Mouse (Mus musculus) left cerebral cortex, postnatal 25 days (tissue): ENCODE results near the gene Per1. TPM values are rescaled to one million over a fixed set of nuclear protein-coding genes. Genes with fewer than 3 reads are reported as not detected.

Experiments used
- DNase-seq, 2 experiments: peaks; one replicate each; pipeline ENCODE4 v3.0.0; 2022; ENCODE audit warnings: low spot score in 2 of 2, mixed read lengths in 1 of 2
- intact Hi-C: fragments of 180-260 bp; cut with DNase I; formaldehyde crosslinking; loops from one replicate; pipeline ENCODE4 v1.15.1; 2025
- total RNA-seq, 2 experiments: library from RNA; stranded (reverse); gene quantifications; 2 replicates each; pipeline ENCODE4 v1.2.3; 2021

Per1 gene
- total RNA-seq, 2 experiments from 2014 or later: 98.9 to 108 TPM

- intact Hi-C loops: loop anchor here (1.0 to 5.0 kb wide), 4 partner anchors 24 to 59 kb away; partner anchors contain the start of gene Vamp2
- peak; percentile 86 to 89 for DNase-seq
These were observed 27.4 kb downstream of the Per1 start, which contains the start of gene 9130213A22Rik for GRCm38 (mm10) chr11:69122336-69122951. TSS of gene 9130213A22Rik (minus strand) at chr11:69122589.

- intact Hi-C loops: loop anchor here (2.0 to 5.0 kb wide), 2 partner anchors 24 to 36 kb away; partner anchors contain the start of gene Vamp2
These were observed 28.2 kb downstream of the Per1 start for GRCm38 (mm10) chr11:69123056-69123692.

GRCm38 (mm10) chr11:69123693-69124497 lies 28.9 kb downstream of the Per1 start:
- peak; percentile 93 to 97 for DNase-seq
- intact Hi-C loops: loop anchor here (1.0 to 5.0 kb wide), 5 partner anchors 25 to 87 kb away; partner anchors contain the start of gene Vamp2

More at GRCm38 (mm10) chr11:69123056-69123692, 28.2 kb downstream of the Per1 start:
- DNase-seq: peak; percentile 91 to 97

- DNase-seq: peak; percentile 62 to 83
- intact Hi-C loops: loop anchor here (1.0 to 5.0 kb wide), 4 partner anchors 26 to 87 kb away; partner anchors contain the start of gene Vamp2
These were observed 29.5 kb downstream of the Per1 start for GRCm38 (mm10) chr11:69124498-69124847.

GRCm38 (mm10) chr11:69125041-69125851 lies 30.2 kb downstream of the Per1 start:
- peak; percentile 86 to 92 for DNase-seq
- intact Hi-C loops: loop anchor here (2.0 to 5.0 kb wide), 2 partner anchors 26 to 107 kb away; no protein-coding TSS in a partner anchor

GRCm38 (mm10) chr11:69125852-69125918 lies 30.7 kb downstream of the Per1 start, which contains the start of gene Aloxe3:
TSS of gene Aloxe3 (plus strand) at chr11:69125896.
- intact Hi-C loops: loop anchor here (2.0 to 5.0 kb wide), 2 partner anchors 25 to 107 kb away; no protein-coding TSS in a partner anchor

GRCm38 (mm10) chr11:69125919-69126705 lies 31.1 kb downstream of the Per1 start:
- DNase-seq: peak in 1 of 2 experiments; percentile 48

More at GRCm38 (mm10) chr11:69125852-69125918, 30.7 kb downstream of the Per1 start, which contains the start of gene Aloxe3:
- DNase-seq: no peak

GRCm38 (mm10) chr11:69126706-69127095 lies 31.7 kb downstream of the Per1 start:
- intact Hi-C loops: loop anchor here (5.0 kb wide), 1 partner anchor 106 kb away; no protein-coding TSS in a partner anchor
- no peak for DNase-seq

More at GRCm38 (mm10) chr11:69125919-69126705, 31.1 kb downstream of the Per1 start:
- intact Hi-C loops: loop anchor here (2.0 to 5.0 kb wide), 2 partner anchors 25 to 106 kb away; no protein-coding TSS in a partner anchor

- intact Hi-C loops: loop anchor here (5.0 kb wide), 1 partner anchor 104 kb away; no protein-coding TSS in a partner anchor
- DNase-seq: no peak
These were observed 33.6 kb downstream of the Per1 start for GRCm38 (mm10) chr11:69128426-69129122.

GRCm38 (mm10) chr11:69133566-69133922 lies 38.5 kb downstream of the Per1 start:
- no peak for DNase-seq
- intact Hi-C loops: loop anchor here (2.0 kb wide), 1 partner anchor 17 kb away; no protein-coding TSS in a partner anchor

- peak; percentile 88 to 90 for DNase-seq
- intact Hi-C loops: loop anchor here (2.0 kb wide), 1 partner anchor 17 kb away; no protein-coding TSS in a partner anchor
These were observed 39.1 kb downstream of the Per1 start for GRCm38 (mm10) chr11:69133923-69134621.

- intact Hi-C loops: no loop called here
- no peak for DNase-seq
These were observed 39.6 kb downstream of the Per1 start for GRCm38 (mm10) chr11:69134622-69134968.

GRCm38 (mm10) chr11:69135361-69135760 lies 40.3 kb downstream of the Per1 start:
- DNase-seq: no peak
- intact Hi-C loops: no loop called here

- no peak for DNase-seq
- intact Hi-C loops: no loop called here
These were observed 52.5 kb downstream of the Per1 start for GRCm38 (mm10) chr11:69147546-69147945.

- DNase-seq: no peak
- intact Hi-C loops: no loop called here
These were observed 53.5 kb downstream of the Per1 start for GRCm38 (mm10) chr11:69148451-69148960.

GRCm38 (mm10) chr11:69149728-69150127 lies 54.7 kb downstream of the Per1 start:
- DNase-seq: no peak
- intact Hi-C loops: loop anchor here (2.0 kb wide), 2 partner anchors 17 to 25 kb away; partner anchors contain the start of gene Aloxe3

GRCm38 (mm10) chr11:69150444-69150843 lies 55.4 kb downstream of the Per1 start:
- intact Hi-C loops: loop anchor here (2.0 kb wide), 2 partner anchors 18 to 26 kb away; partner anchors contain the start of gene Aloxe3
- DNase-seq: peak; percentile 60 to 64
